Comparison of ENCODE assay signal across 17 mouse cellular contexts in the genomic region with DNA sequence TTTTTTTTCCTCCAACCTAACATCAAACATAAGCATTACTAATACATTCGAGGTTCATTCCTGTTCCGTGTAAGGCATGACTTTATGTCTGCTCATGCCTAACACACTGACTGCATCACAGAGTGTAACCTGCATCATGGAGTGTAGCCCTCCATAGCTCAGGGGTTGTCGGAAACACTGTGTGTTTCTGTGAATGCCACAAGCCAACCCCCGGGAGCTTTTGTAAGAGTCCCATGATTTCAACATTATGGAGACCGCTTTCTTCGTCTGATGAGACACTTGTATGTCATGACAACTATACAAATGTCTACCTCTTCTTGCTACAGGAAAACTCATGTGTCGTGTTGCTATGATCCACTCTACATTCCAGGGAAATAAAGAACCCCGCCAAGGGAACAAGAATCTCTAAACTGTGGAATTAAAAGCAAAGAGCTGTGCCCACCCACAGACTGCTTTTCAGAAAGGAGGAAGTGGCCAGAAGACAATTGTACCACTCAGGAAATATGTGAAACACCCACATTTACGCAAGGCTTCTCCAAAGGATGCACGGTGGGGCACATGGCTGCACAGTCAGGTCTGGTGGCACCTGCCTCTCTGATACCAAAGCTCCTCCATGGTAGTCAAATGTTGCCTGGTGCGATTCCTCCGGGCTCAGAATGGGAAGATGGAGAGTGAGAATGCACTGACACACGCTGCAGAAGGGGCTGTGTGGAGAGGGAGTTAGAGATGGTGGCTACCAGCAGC. TPM values are rescaled to one million over a fixed set of nuclear protein-coding genes. Genes with fewer than 3 reads are reported as not detected.
A peak's percentile ranks its signal among the peaks of the same experiment; 100 is the strongest.
DNase-seq lines count a peak whose midpoint lies in the region; ATAC-seq lines count a peak whose summit lies in the region.
"Had no signal": no experiment of that assay in that cellular context is flagged by ENCODE, and none has a peak within 500 bp of the region (broad histone marks: within the 10 kb centered on the region; RNA-seq: fewer than 3 reads in every experiment).

No protein-coding gene starts in this region.

- ATAC-seq in embryonic facial prominence, embryonic 14.5 days (ENCODE audit: low read depth): no peak
- ATAC-seq in megakaryocyte-erythroid progenitor cell, adult 5-6 weeks (replicated peaks; ENCODE audit: low FRiP score, low TSS enrichment, poor library complexity, severe bottlenecking): no peak
- ATAC-seq: forebrain, embryonic 13.5 days; intestine, embryonic 15.5 days had no signal

- H3K27ac ChIP-seq in embryonic facial prominence, embryonic 14.5 days (replicated peaks; ENCODE audit: low read depth, low read length): no peak overlapping the region
- no peak overlapping the region for H3K27ac ChIP-seq in embryonic facial prominence, embryonic 10.5 days (replicated peaks)
- H3K27ac ChIP-seq: forebrain, embryonic 13.5 days; hindbrain, embryonic 13.5 days; intestine, embryonic 15.5 days; kidney, postnatal 0 days; limb, embryonic 15.5 days had no signal

- no peaks in the 10 kb centered on the region for H3K36me3 ChIP-seq in embryonic facial prominence, embryonic 14.5 days (ENCODE audit: control insufficient read depth, insufficient read depth, low read length)
- no peaks in the 10 kb centered on the region for H3K36me3 ChIP-seq in embryonic facial prominence, embryonic 10.5 days (replicated peaks)
- H3K36me3 ChIP-seq: hindbrain, embryonic 13.5 days; intestine, embryonic 15.5 days; limb, embryonic 15.5 days had no signal

- DNase-seq in embryonic facial prominence, embryonic 14.5 days (ENCODE audit: low spot score): peak; percentile 11
- no peak for DNase-seq in embryonic facial prominence, embryonic 10.5 days (ENCODE audit: low spot score)
- peak; percentile 26 to 64 for DNase-seq in spleen, postnatal 4 days (ENCODE audit: low spot score in 2 of 2)
- no peak for DNase-seq in spleen, adult 12 weeks (ENCODE audit: low spot score)
- peak; percentile 47 for DNase-seq in naive thymus-derived CD4-positive, alpha-beta T cell, adult 2 months (ENCODE audit: low read depth)
- peak; percentile 53 for DNase-seq in thymus, postnatal 4 days
- no peak for DNase-seq in kidney, adult 18-20 months
- DNase-seq: adrenal gland, postnatal 36 days; cerebellum, adult 11 months; lung, postnatal 4 days had no signal

- no peaks in the 10 kb centered on the region for H3K27me3 ChIP-seq in embryonic facial prominence, embryonic 14.5 days (replicated peaks; ENCODE audit: control insufficient read depth, insufficient read depth, low read length)
- H3K27me3 ChIP-seq in embryonic facial prominence, embryonic 10.5 days (replicated peaks; ENCODE audit: low read depth, poor library complexity, severe bottlenecking): no peaks in the 10 kb centered on the region
- H3K27me3 ChIP-seq: forebrain, embryonic 13.5 days; hindbrain, embryonic 13.5 days; intestine, embryonic 15.5 days; limb, embryonic 15.5 days had no signal

- no peak overlapping the region for H3K4me3 ChIP-seq in embryonic facial prominence, embryonic 14.5 days (ENCODE audit: low read depth, low read length)
- no peak overlapping the region for H3K4me3 ChIP-seq in embryonic facial prominence, embryonic 10.5 days
- H3K4me3 ChIP-seq: forebrain, embryonic 13.5 days; hindbrain, embryonic 13.5 days; intestine, embryonic 15.5 days; limb, embryonic 15.5 days had no signal

- H3K9me3 ChIP-seq in embryonic facial prominence, embryonic 14.5 days (ENCODE audit: control insufficient read depth, low read length): no peaks in the 10 kb centered on the region
- no peaks in the 10 kb centered on the region for H3K9me3 ChIP-seq in embryonic facial prominence, embryonic 10.5 days
- H3K9me3 ChIP-seq: forebrain, embryonic 13.5 days; hindbrain, embryonic 13.5 days; intestine, embryonic 15.5 days; limb, embryonic 15.5 days had no signal

- 76% methylated on average over 13 of the region's 13 CpGs for WGBS in embryonic facial prominence, embryonic 14.5 days
- 87% methylated on average over 13 of the region's 13 CpGs for WGBS in embryonic facial prominence, embryonic 10.5 days

- H3K4me2 ChIP-seq in embryonic facial prominence, embryonic 14.5 days (ENCODE audit: low read depth, low read length): no peak overlapping the region
- H3K4me2 ChIP-seq: forebrain, embryonic 13.5 days; hindbrain, embryonic 13.5 days; intestine, embryonic 15.5 days; limb, embryonic 15.5 days had no signal

- no peaks in the 10 kb centered on the region for H3K4me1 ChIP-seq in embryonic facial prominence, embryonic 14.5 days (ENCODE audit: control insufficient read depth, insufficient read depth, low read length)
- H3K4me1 ChIP-seq in embryonic facial prominence, embryonic 10.5 days: no peaks in the 10 kb centered on the region
- H3K4me1 ChIP-seq: forebrain, embryonic 13.5 days; hindbrain, embryonic 13.5 days; intestine, embryonic 15.5 days; limb, embryonic 15.5 days had no signal

- no peak overlapping the region for H3K9ac ChIP-seq in embryonic facial prominence, embryonic 14.5 days (ENCODE audit: low read depth, low read length)
- H3K9ac ChIP-seq: forebrain, embryonic 13.5 days; hindbrain, embryonic 13.5 days; intestine, embryonic 15.5 days; limb, embryonic 15.5 days had no signal

RNA-seq across cellular contexts. Expression of a gene that starts 33.9 kb away (rescaled TPM):
- 2.1 and 2.6 TPM in 2 replicates for polyA plus RNA-seq in embryonic facial prominence, embryonic 14.5 days (2014; fragmentation: Nextera tagmentation; extraction: Ambion mirVana)
- 0.52 and 1.3 TPM in 2 replicates for polyA plus RNA-seq in embryonic facial prominence, embryonic 10.5 days (2016; fragmentation: Nextera tagmentation; extraction: Ambion mirVana)
- total RNA-seq in megakaryocyte-erythroid progenitor cell, adult 5-6 weeks (2014; fragmentation: Nextera tagmentation): 1.6 and 2.6 TPM in 2 replicates
- total RNA-seq in megakaryocyte-erythroid progenitor cell, adult 5-6 weeks (2017): 2.2 and 4.3 TPM in 2 replicates
- polyA plus RNA-seq: cortical plate, adult 2 months; forebrain, embryonic 13.5 days had no signal

Comparison
In these comparisons a context has a peak if more than half of its experiments do, and no peak if none do; other contexts are left out.
1. DNase-seq: peak in embryonic facial prominence, embryonic 14.5 days (single experiment), spleen, postnatal 4 days (2 of 2), naive thymus-derived CD4-positive, alpha-beta T cell, adult 2 months (single experiment) and thymus, postnatal 4 days (single experiment); none in embryonic facial prominence, embryonic 10.5 days (single experiment), spleen, adult 12 weeks (single experiment) and kidney, adult 18-20 months (single experiment).